Mouse (Mus musculus): ENCODE measurements around the gene Apbb2. TPM values are rescaled to one million over a fixed set of nuclear protein-coding genes. Genes with fewer than 3 reads are reported as not detected.

Gene Apbb2
- polyA plus RNA-seq, 1 experiment: 47.9 TPM

DNA sequence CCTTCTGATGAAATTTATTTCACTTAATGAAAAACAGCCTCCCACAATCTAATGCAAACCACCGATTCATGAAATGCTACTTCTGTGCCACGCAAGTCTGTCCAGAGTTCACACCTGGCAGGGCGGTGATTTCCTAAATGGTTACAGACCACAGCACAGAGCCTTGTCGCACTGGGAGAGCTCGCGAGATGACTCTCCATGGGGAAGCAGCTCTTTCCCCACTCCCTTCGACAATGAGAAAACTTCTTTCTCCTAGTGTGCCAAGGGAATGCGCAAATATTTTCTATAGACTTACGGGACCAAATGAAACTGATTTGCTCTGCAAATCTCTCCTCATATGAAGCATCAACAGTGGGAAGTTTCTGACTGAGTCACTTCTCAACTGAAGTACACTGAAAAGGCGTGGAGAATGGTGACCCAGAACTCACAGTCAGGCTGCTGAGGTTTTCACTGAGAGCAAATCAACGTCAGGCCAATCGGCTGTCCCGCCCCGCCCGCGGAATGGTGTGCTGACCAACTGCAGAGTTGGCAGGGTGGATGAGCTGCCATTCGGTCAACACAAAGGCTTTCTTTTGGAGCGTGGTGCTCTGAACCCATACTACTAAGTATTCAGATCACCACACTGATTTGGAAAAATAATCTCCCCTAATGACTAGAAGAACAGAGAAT, 225.6 kb downstream of the Apbb2 start:
- peak; percentile 65 for DNase-seq (ENCODE audit: low read depth)
- TF ChIP-seq CTCF (IDR thresholded peaks at IDR 0.05; ENCODE audit: borderline replicate concordance, extremely low read depth, insufficient read depth, insufficient read length) (no peak), POLR2A (IDR thresholded peaks at IDR 0.05; ENCODE audit: borderline replicate concordance, extremely low read depth, insufficient read depth, insufficient read length, poor library complexity, severe bottlenecking) (no peak)

DNA sequence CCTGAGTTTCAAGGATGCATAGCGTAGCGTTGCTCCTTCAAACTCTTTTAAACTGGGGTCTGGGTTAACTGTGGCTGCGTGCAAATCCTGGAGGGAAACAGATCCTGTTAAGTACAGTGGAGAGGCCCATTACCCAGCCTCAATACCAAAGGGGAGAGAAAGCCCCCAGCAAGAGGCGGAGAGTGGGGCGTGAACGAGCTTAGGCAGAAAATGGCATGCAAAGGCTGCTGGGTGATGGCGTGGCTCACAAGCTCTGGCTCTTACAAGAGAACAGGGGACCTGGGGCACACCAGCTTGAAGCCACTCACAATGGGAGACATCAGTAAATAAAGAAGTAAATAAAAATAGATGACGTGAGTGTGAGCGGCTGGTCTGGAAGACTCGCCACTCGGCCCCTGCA, 226.8 kb downstream of the Apbb2 start:
- TF ChIP-seq CTCF (IDR thresholded peaks at IDR 0.05; ENCODE audit: borderline replicate concordance, extremely low read depth, insufficient read depth, insufficient read length): no peak
- TF ChIP-seq POLR2A (IDR thresholded peaks at IDR 0.05; ENCODE audit: borderline replicate concordance, extremely low read depth, insufficient read depth, insufficient read length, poor library complexity, severe bottlenecking): no peak

DNA sequence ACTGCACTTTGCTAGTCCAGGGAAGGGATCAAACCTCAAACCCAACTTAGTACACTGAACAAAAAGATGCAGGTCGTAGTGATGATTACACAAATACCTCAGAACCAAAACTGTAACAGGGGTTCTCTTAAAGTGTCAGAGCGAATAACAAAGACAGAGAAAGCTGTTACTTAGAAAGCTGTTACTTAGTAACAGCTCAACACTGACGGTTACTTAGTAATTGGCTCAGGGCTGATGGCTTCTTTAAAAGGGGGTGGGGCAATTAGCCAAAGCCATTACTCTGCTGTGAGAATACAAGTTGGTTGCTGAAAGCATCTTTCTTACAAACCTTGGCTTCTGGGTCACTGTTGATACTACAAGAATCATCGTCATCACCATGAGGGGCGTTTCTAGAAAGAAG, 227.3 kb downstream of the Apbb2 start:
- no peak for TF ChIP-seq CTCF (IDR thresholded peaks at IDR 0.05; ENCODE audit: borderline replicate concordance, extremely low read depth, insufficient read depth, insufficient read length)
- no peak for TF ChIP-seq POLR2A (IDR thresholded peaks at IDR 0.05; ENCODE audit: borderline replicate concordance, extremely low read depth, insufficient read depth, insufficient read length, poor library complexity, severe bottlenecking)
- peak; percentile 54 for DNase-seq (ENCODE audit: low read depth)

More for the DNA sequence above, 226.8 kb downstream of the Apbb2 start:
- peak; percentile 60 for DNase-seq (ENCODE audit: low read depth)

DNA sequence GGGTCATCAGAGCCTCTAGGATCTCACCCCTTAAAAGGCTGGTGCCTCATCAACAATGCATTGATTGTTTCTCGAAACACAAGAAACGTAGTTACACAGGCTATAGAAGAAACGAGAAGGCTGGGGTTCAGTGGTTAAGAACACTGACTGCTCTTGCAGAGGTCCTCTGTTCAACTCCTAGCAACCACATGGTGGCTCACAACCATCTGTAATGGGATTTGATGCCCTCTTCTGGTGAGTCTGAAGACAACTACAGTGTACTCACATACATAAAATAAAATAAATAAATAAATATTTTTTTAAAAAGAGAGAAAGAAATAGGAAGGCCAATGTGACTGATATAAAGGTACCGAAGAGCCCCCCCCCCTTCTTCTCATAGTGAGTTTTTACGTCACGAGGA, 228.0 kb downstream of the Apbb2 start:
- no peak for TF ChIP-seq CTCF (IDR thresholded peaks at IDR 0.05; ENCODE audit: borderline replicate concordance, extremely low read depth, insufficient read depth, insufficient read length)
- no peak for TF ChIP-seq POLR2A (IDR thresholded peaks at IDR 0.05; ENCODE audit: borderline replicate concordance, extremely low read depth, insufficient read depth, insufficient read length, poor library complexity, severe bottlenecking)
- DNase-seq (ENCODE audit: low read depth): no peak

DNA sequence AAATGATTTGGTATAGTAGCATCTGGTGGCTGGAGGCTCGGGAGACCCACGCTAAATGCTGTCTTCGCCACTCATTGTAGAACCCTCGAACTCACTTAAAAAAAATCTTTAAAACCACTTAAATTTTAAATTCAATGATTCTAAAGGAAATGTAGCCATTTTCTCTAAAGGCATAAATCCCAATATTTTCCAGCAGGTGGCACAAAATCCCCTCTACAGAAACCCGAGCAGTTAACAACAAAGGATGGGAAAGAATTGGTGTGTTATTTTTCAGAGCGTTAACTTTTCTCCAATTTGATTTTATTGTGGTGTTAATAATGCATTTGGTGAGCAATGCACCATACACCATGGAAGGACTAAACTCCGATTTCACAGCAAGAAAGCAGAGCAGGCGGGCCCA, 231.1 kb downstream of the Apbb2 start:
- DNase-seq (ENCODE audit: low read depth): peak; percentile 77
- TF ChIP-seq POLR2A (IDR thresholded peaks at IDR 0.05; ENCODE audit: borderline replicate concordance, extremely low read depth, insufficient read depth, insufficient read length, poor library complexity, severe bottlenecking) (no peak), CTCF (IDR thresholded peaks at IDR 0.05; ENCODE audit: borderline replicate concordance, extremely low read depth, insufficient read depth, insufficient read length) (peak; percentile 21; the same call in 1 of the 2 replicates)

DNA sequence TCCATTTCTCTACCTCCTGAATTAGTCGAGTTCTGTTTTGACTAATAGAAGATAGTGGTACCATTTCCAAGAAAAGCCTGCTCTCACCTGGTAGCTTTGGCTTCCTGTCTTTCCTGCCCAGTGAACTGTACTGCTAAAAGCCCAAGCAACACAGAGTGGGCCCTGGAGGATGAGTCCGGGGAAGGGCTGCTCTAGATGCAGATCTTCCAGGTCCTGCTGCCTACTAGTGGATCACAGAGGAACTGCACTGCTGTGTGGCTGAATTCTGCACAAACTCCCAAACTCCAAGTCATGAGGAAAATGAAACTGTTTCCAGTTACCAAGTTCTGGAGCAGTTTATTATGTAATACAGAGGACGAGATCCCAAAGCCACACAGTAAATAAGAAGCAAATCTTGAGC, 232.9 kb downstream of the Apbb2 start:
- peak; percentile 67 for DNase-seq (ENCODE audit: low read depth)
- TF ChIP-seq POLR2A (IDR thresholded peaks at IDR 0.05; ENCODE audit: borderline replicate concordance, extremely low read depth, insufficient read depth, insufficient read length, poor library complexity, severe bottlenecking) (no peak), CTCF (IDR thresholded peaks at IDR 0.05; ENCODE audit: borderline replicate concordance, extremely low read depth, insufficient read depth, insufficient read length) (peak; percentile 92)

DNA sequence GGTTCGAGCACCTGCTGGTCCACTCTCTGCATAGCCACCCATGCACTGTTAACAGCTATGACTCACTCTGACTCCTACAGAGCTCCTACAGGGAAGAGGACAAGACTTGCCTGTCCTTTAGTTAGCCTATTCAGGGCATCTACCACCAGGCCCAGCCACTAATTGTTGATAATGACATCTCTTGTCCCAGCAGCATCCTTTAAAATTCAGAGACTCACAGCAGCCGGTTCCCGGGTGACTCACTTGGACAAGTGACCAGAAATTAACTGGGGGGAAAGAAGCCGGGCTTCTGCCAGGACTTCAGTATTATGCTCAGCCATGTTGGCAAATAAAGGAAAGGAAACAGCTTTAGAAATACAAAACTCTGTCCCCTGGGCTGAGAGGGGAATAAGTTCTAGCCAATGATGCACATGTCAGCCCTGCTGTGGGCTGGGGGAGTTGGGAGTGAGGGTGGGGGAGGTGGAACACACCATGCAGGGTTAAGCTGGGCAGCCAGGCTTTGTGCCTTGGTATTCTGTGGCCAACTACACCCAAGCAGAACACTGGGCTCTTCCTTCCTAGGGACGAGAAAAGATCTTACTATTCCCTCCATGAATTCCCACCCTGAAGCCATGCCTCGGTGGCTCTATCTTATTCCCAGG, 233.7 kb downstream of the Apbb2 start:
- DNase-seq (ENCODE audit: low read depth): no peak
- TF ChIP-seq POLR2A (IDR thresholded peaks at IDR 0.05; ENCODE audit: borderline replicate concordance, extremely low read depth, insufficient read depth, insufficient read length, poor library complexity, severe bottlenecking): no peak
- no peak for TF ChIP-seq CTCF (IDR thresholded peaks at IDR 0.05; ENCODE audit: borderline replicate concordance, extremely low read depth, insufficient read depth, insufficient read length)

DNA sequence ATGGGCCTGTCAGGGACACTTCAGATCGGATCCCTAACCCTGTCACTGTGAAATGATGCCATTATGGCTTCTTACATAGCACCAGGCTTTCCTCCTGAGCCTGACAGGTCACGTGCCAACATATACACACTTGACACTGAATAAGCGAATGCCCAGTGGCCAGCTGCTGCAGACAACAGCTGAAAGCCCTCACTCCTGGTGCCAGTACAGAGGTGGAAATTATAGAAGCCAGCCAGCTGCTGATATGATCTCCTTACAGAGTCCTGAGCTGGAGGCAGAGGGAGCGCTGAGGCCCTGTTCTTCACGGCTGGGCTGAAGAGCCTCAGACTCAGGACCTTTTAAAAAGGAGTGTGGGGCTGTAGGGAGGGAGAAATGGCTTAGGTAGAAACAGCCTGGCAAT, 234.5 kb downstream of the Apbb2 start:
- TF ChIP-seq CTCF (IDR thresholded peaks at IDR 0.05; ENCODE audit: borderline replicate concordance, extremely low read depth, insufficient read depth, insufficient read length) (no peak), POLR2A (IDR thresholded peaks at IDR 0.05; ENCODE audit: borderline replicate concordance, extremely low read depth, insufficient read depth, insufficient read length, poor library complexity, severe bottlenecking) (no peak)
- DNase-seq (ENCODE audit: low read depth): no peak

DNA sequence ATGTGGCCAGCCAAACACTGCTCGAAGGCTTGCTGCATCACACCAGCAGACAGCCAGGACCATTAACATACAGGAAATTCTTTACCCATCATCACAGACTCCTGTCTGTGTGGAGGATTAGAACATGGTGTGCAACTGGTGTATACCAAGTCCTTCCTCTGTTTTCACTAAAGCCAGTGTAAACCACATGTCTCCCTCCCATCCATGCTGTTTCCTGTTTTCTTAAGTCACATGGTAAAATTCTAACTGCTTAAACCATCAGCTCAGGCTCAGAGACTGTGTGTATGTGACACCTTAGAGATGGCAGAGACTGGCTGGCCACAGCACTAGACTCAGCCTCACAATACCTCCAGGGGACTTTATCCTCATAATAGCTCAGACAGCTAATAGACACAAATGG, 236.5 kb downstream of the Apbb2 start:
- TF ChIP-seq POLR2A (IDR thresholded peaks at IDR 0.05; ENCODE audit: borderline replicate concordance, extremely low read depth, insufficient read depth, insufficient read length, poor library complexity, severe bottlenecking) (no peak), CTCF (IDR thresholded peaks at IDR 0.05; ENCODE audit: borderline replicate concordance, extremely low read depth, insufficient read depth, insufficient read length) (no peak)

DNA sequence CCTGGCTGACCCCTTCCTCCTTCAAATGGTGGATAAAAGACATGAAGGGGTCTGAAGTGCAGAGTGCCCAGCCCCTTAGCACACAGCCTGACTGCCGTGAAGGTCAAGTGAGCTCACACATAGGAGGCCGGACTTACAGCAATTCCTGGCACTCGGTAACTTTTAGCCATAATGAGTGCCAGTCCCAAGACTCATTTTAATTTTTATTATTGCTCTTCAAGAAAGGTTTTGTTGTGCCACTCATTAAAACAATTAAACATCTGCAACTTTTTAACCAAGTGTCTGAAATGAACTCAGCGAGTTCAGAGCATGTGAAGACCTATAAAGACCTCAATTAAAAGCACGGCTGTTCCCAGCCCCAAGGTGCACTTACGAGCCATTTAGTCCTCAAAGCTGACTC, 239.6 kb downstream of the Apbb2 start:
- TF ChIP-seq POLR2A (IDR thresholded peaks at IDR 0.05; ENCODE audit: borderline replicate concordance, extremely low read depth, insufficient read depth, insufficient read length, poor library complexity, severe bottlenecking) (no peak), CTCF (IDR thresholded peaks at IDR 0.05; ENCODE audit: borderline replicate concordance, extremely low read depth, insufficient read depth, insufficient read length) (no peak)
- DNase-seq (ENCODE audit: low read depth): no peak

More for the DNA sequence above, 236.5 kb downstream of the Apbb2 start:
- DNase-seq (ENCODE audit: low read depth): no peak

DNA sequence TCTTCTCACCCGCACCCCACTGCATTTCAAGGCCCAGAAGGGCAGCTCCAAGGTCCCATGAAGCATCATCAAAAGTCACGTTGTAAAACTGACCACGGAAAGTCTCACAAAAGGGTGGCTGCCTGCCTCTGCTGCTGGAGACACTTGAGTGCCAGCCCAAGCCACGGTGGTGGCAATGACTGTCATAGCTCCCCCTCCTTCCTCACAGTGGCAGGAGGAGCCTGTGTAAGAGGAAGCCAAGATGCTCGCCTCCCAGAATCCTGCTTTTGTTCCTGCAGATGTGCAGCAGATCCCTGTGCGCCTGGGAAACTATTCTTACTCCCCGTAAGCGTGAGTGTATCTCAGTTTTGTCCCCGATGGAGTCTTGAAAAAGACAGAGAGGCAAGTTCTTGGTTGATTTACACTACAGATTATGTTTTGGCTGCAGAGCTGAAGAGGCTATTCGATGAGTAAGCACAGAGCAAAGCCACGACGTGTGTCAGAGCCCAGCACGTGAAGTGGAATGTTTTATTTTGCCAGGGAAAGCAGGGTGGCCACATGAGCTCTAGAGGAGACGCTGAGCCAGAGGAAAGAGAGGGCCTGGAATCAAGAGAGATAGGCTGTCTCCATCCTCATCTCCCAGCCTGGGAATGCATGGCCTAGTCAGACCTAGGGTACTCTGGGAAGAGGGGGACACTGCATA, 241.9 kb downstream of the Apbb2 start:
- no peak for DNase-seq (ENCODE audit: low read depth)
- TF ChIP-seq CTCF (IDR thresholded peaks at IDR 0.05; ENCODE audit: borderline replicate concordance, extremely low read depth, insufficient read depth, insufficient read length) (no peak), POLR2A (IDR thresholded peaks at IDR 0.05; ENCODE audit: borderline replicate concordance, extremely low read depth, insufficient read depth, insufficient read length, poor library complexity, severe bottlenecking) (no peak)
